Mouse (Mus musculus) midbrain, postnatal 0 days (tissue): ENCODE measurements at regions not wholly inside any gene's neighbourhood (a gene's known extent, or its start where the extent isn't known, plus 50 kb on each side); places are given as distances from the start of the nearest gene placed in this dataset.
A peak's percentile ranks its signal among the peaks of the same experiment; 100 is the strongest.

Experiments
- ATAC-seq: fragments of 200-750 bp; cut with Nextera tagmentation; 2 replicates; pipeline ENCODE4 v1.8.0; 2017; ENCODE audit warnings: moderate number of reproducible peaks, mild to moderate bottlenecking, moderate TSS enrichment, moderate library complexity; ENCODE audit not compliant: low FRiP score
- DNase-seq: peaks from one replicate; pipeline ENCODE4 v3.0.0-alpha.2; 2015; ENCODE audit warnings: low spot score
- H3K27ac ChIP-seq: fragments of 300-500 bp; sonication (generic); 2 replicates; pipeline ENCODE4 v1.5.1; 2014; ENCODE audit warnings: low read depth, mild to moderate bottlenecking, low read length, mixed read lengths
- H3K27me3 ChIP-seq: fragments of 300-500 bp; sonication (generic); 2 replicates; pipeline ENCODE4 v1.6.1; 2014; ENCODE audit warnings: low read length, control low read depth, mixed read lengths; ENCODE audit not compliant: insufficient read depth
- H3K36me3 ChIP-seq: fragments of 300-500 bp; sonication (generic); 2 replicates; pipeline ENCODE4 v1.6.1; 2014; ENCODE audit warnings: low read length, control low read depth, mixed read lengths; ENCODE audit not compliant: insufficient read depth
- H3K4me1 ChIP-seq: fragments of 300-500 bp; sonication (generic); 2 replicates; pipeline ENCODE4 v1.6.1; 2014; ENCODE audit warnings: mild to moderate bottlenecking, control low read depth, antibody characterized with exemption, low read length, mixed read lengths; ENCODE audit not compliant: insufficient read depth
- H3K4me2 ChIP-seq: fragments of 300-500 bp; sonication (generic); 2 replicates; pipeline ENCODE4 v1.6.1; 2014; ENCODE audit warnings: low read depth, mild to moderate bottlenecking, low read length, mixed read lengths; ENCODE audit not compliant: poor library complexity, severe bottlenecking
- H3K4me3 ChIP-seq: fragments of 300-500 bp; sonication (generic); 2 replicates; pipeline ENCODE4 v1.5.1; 2014; ENCODE audit warnings: low read depth, mild to moderate bottlenecking, low read length, moderate library complexity
- H3K9ac ChIP-seq: fragments of 300-500 bp; sonication (generic); replicated peaks from 2 replicates; pipeline ENCODE4 v1.6.1; 2014; ENCODE audit warnings: mild to moderate bottlenecking, low read length, moderate library complexity, mixed read lengths; ENCODE audit not compliant: poor library complexity, severe bottlenecking
- H3K9me3 ChIP-seq: fragments of 300-500 bp; sonication (generic); 2 replicates; pipeline ENCODE4 v1.6.1; 2016; ENCODE audit warnings: low read length, control low read depth
- CTCF ChIP-seq: IDR thresholded peaks from 2 replicates; pipeline ENCODE4 v1.5.1; 2016; ENCODE audit warnings: antibody characterized with exemption, mild to moderate bottlenecking
- WGBS: fragments of 180-500 bp; shearing (Covaris S2); extraction: QIAGEN DNeasy Blood & Tissue Kit; methylation state at CpG from one replicate; pipeline ENCODE4 v1.1.7; 2014; 5-methylcytosine and 5-hydroxymethylcytosine counted together

DNA sequence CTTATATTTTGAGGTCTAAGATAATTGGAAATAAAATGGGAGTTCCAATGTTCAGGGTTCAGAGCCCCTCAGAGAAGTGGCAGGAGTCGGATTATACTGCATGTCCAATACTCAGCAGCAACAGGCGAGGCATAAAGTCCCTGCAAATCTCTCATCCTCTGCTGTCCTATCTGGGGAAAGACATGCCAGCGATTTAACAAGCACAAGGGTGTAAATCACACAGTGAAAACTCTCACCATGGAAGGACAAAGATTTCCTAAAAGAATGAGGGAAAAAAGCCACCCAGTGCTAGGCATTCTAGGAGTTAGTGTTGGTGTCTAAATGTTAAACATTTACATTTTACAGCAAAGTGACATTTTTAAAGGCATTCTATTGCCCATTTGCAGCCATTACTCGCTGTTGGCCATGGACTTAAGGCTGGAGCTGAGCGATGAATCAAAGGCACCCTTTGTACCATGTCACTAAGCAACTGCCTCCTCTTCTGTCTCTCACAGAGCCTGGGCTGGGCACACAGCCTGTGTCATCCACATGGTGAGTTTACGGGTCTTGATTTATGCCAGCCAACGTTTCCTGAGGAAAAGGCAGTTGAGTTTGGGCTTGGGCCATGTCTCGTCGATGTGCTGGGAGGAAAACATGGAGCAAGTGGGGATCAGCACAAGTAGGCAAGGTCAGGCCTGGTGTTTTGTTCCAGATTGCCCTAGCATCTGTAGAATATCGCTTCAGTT, 265.9 kb upstream of the Ncam1 start:
- DNase-seq (peak; percentile 90), ATAC-seq (peak; percentile 82)
- Histone ChIP-seq H3K4me2 (no peak overlapping the region), H3K9me3 (no peaks in the 10 kb centered on the region), H3K9ac (no peak overlapping the region), H3K36me3 (no peaks in the 10 kb centered on the region), H3K27me3 (no peaks in the 10 kb centered on the region), H3K4me3 (no peak overlapping the region), H3K27ac (no peak overlapping the region; the same call in 1 of the 2 replicates), H3K4me1 (no peaks in the 10 kb centered on the region)
- 0 out of 2 replicates have a peak, but pooled peaks have one; percentile 16 for TF ChIP-seq CTCF
- WGBS: 71% methylated on average over 10 of the region's 10 CpGs

DNA sequence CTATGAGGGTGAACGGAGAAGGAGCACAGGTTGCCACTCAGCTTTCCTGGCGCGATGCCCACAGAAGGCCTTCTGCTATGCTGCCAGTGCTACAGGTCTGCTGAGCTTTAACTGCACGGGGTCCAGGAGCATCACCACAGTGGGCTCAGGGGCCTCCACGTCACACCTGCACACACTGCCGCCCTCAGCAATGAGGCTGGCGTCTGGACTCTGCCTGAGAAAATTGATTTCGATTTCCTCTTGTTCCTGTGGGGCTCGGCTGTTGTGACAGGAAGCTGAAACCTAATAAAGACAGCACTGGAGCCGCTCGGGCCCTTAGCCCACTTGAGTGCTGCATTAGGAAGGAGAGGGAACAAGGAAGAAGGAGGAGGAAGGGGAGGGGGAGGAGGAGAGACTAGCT, 239.5 kb upstream of the Ncam1 start:
- ATAC-seq: no peak
- no peak overlapping the region for H3K9ac ChIP-seq
- no peak for TF ChIP-seq CTCF
- no peaks in the 10 kb centered on the region for H3K9me3 ChIP-seq
- H3K4me2 ChIP-seq: no peak overlapping the region
- no peak overlapping the region for H3K4me3 ChIP-seq
- peak; percentile 31 for DNase-seq
- 60% methylated on average over 11 of the region's 11 CpGs for WGBS
- no peak overlapping the region for H3K27ac ChIP-seq
- H3K4me1 ChIP-seq: no peaks in the 10 kb centered on the region
- no peaks in the 10 kb centered on the region for H3K36me3 ChIP-seq
- H3K27me3 ChIP-seq: no peaks in the 10 kb centered on the region

DNA sequence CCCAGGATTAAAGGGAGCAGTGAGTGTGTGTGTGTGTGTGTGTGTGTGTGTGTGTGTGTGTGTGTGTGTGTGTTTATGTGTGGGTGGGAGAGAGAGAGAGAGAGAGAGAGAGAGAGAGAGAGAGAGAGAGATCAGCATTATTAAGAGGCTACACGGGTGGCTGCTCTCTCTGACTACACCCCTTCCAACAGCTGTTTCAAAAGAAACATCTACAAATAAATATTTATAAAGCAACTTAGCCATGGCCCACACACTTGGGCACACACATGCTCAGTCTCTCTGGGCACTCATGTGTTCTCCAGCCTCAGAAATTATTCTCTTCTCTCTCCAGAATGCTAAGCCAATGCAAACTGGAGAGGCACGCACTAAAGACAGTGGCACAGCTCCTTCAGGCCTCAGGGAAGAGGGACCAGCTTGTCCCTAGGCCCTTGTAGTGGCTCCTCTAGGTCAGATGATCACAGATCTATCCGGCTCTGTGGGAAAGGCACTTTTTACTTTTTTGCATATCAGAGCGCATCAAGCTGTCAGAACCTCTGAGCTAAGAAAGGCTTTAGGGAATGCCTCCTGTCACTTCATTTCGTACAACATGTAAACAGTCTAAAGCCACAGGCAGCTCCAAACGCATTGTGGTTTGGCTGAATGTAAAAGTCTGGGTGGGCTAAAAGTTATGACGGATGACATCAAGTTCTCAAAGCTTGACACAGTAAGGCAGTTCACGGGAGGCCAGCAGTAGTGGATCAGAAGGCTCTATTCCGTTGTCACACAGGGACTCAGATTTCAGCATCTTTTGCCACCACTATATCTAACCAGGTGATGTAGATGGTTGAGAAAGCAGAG, 233.8 kb upstream of the Ncam1 start:
- WGBS: 37% methylated on average over 9 of the region's 9 CpGs
- Histone ChIP-seq H3K9me3 (no peaks in the 10 kb centered on the region), H3K4me1 (0 out of 2 replicates have a peak, but pooled peaks cover 6% of the 10 kb centered on the region), H3K4me3 (no peak overlapping the region), H3K9ac (no peak overlapping the region), H3K4me2 (no peak overlapping the region), H3K36me3 (no peaks in the 10 kb centered on the region), H3K27ac (no peak overlapping the region), H3K27me3 (no peaks in the 10 kb centered on the region)
- no peak for ATAC-seq
- DNase-seq: no peak
- TF ChIP-seq CTCF: no peak

DNA sequence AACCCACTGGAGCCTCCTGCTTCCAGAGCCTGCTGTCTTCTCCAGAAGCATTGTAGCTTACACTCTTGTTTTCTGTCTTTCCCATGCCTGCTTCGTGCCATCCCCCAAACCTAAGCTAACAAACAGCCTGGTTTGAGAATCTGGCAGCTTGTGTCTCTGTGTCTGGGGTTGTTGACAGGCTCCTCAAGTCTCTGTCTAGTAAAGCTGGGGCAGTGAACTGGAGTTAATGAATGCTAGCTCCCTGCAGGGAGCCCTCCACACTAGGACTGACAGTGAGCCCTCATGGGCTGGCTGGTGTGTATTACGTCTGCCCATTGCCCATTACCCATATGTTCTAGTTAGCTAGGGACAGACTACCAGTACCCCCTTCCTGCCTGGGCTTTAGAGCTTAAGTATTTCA, 232.6 kb upstream of the Ncam1 start:
- Histone ChIP-seq H3K9me3 (no peaks in the 10 kb centered on the region), H3K27ac (no peak overlapping the region), H3K4me2 (no peak overlapping the region), H3K4me1 (0 out of 2 replicates have a peak, but pooled peaks cover 6% of the 10 kb centered on the region), H3K27me3 (no peaks in the 10 kb centered on the region), H3K4me3 (no peak overlapping the region), H3K9ac (no peak overlapping the region), H3K36me3 (no peaks in the 10 kb centered on the region)
- TF ChIP-seq CTCF: no peak
- ATAC-seq (no peak), DNase-seq (peak; percentile 15)
- WGBS: 37% methylated on average over 2 of the region's 2 CpGs

DNA sequence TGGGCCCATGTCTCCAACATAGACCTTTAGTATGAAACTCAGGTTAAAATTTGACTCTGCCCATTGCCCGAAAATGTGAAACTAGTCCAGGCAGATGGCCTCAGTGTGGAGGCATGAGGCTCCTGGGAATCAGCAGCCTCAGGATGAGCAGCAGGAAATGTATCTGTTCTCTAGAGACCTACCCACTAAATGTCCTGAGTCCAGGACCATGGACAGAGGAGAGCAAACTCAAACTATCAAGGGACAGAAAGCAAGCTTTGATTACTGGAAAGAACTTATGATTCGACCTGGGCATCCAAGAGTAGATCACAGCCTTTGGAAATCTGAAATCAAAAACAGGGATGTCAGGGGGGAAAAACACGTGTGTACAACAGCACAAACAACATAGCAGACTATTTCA, 230.3 kb upstream of the Ncam1 start:
- WGBS: 59% methylated on average over 3 of the region's 3 CpGs
- Histone ChIP-seq H3K4me2 (no peak overlapping the region), H3K27me3 (no peaks in the 10 kb centered on the region), H3K36me3 (no peaks in the 10 kb centered on the region), H3K27ac (no peak overlapping the region), H3K4me1 (0 out of 2 replicates have a peak, but pooled peaks cover 6% of the 10 kb centered on the region), H3K9ac (no peak overlapping the region), H3K4me3 (no peak overlapping the region), H3K9me3 (no peaks in the 10 kb centered on the region)
- no peak for TF ChIP-seq CTCF
- DNase-seq (no peak), ATAC-seq (no peak)

DNA sequence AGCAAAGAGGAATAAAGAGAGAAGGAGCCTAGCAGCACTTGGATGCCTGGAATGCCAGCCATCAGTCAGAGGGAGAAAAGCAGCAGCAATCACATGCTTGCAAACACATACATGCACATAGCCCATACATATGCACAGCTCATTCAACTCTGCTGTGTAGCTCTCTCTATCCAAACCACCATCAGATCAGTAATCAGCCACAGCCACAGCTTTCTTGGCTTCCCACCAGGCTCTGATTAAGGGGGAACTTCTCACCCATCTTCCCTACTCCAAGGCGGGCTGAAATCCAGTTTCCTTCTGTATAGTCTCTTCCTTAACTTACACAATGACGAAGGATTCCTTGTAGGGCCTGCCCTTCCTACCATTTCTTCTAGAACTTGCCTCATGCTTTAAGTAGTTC, 229.8 kb upstream of the Ncam1 start:
- Histone ChIP-seq H3K9ac (no peak overlapping the region), H3K27ac (no peak overlapping the region), H3K4me2 (no peak overlapping the region), H3K4me3 (no peak overlapping the region), H3K36me3 (no peaks in the 10 kb centered on the region), H3K4me1 (0 out of 2 replicates have a peak, but pooled peaks cover 6% of the 10 kb centered on the region), H3K9me3 (no peaks in the 10 kb centered on the region), H3K27me3 (no peaks in the 10 kb centered on the region)
- TF ChIP-seq CTCF: no peak
- DNase-seq: no peak
- WGBS: 90% methylated on average over 2 of the region's 2 CpGs
- no peak for ATAC-seq
